Mouse (Mus musculus): ENCODE data around the gene Faap20. TPM values are rescaled to one million over a fixed set of nuclear protein-coding genes. Genes with fewer than 3 reads are reported as not detected.

The Faap20 gene
- polyA plus RNA-seq, 1 experiment from 2014 or later: 65.8 TPM

DNA sequence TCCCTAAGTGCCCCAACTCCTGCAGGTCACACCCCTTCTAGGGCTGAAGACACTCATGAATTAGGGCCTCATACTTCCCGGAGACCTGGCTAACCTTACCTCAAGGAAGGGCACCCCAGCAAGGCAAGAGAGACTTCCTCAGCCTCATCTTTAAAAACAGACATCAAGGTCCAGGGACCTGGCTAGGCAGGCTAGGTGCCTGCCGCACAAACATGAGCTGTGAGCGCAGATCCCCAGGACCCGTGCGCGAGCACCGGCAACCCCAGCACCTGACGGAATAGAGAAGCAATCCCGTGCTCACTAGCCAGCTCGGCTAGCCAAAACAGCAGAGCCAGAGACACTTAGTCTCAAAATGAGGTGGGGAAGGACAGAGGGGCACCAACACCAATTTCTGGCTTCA lies 34.8 kb upstream of the Faap20 start:
- peak overlapping the region; percentile 11; the same call in 1 of the 2 replicates for H3K4me2 ChIP-seq
- WGBS: 65% methylated on average over 10 of the region's 10 CpGs
- H3K27me3 ChIP-seq (replicated peaks): no peaks in the 10 kb centered on the region
- no peak for ATAC-seq (ENCODE audit: insufficient read depth, low FRiP score, low read depth)
- peaks cover 6% of the 10 kb centered on the region; the same call in 1 of the 2 replicates for H3K36me3 ChIP-seq
- no peak overlapping the region for H3K4me3 ChIP-seq (replicated peaks)
- H3K4me1 ChIP-seq: peaks cover 71% of the 10 kb centered on the region
- H3K9me3 ChIP-seq: no peaks in the 10 kb centered on the region
- no peak overlapping the region for H3K9ac ChIP-seq
- H3K27ac ChIP-seq: no peak overlapping the region

DNA sequence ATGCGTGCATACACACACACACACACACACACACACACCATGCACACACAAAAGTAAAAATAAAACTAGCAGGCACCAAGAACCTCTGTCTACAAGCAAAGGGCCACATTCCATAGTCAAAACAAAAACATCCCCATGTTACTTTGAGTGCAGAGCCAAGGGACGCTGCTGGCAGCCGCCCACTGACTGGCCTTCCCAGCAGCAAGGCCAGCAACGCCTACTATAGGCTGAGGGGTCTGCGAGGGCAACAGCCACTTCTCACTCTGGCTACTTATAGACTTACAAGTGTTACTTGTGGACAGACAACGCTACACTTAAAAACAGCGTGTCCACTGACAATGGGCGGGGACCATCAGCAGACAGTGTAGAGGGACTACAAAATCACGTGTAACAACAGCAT lies 34.4 kb upstream of the Faap20 start:
- Histone ChIP-seq H3K9me3 (no peaks in the 10 kb centered on the region), H3K4me3 (replicated peaks) (no peak overlapping the region), H3K4me1 (peaks cover 70% of the 10 kb centered on the region), H3K27me3 (replicated peaks) (no peaks in the 10 kb centered on the region), H3K4me2 (no peak overlapping the region), H3K9ac (no peak overlapping the region), H3K27ac (no peak overlapping the region), H3K36me3 (peaks cover 6% of the 10 kb centered on the region; the same call in 1 of the 2 replicates)
- no peak for ATAC-seq (ENCODE audit: insufficient read depth, low FRiP score, low read depth)
- WGBS: 51% methylated on average over 9 of the region's 9 CpGs

DNA sequence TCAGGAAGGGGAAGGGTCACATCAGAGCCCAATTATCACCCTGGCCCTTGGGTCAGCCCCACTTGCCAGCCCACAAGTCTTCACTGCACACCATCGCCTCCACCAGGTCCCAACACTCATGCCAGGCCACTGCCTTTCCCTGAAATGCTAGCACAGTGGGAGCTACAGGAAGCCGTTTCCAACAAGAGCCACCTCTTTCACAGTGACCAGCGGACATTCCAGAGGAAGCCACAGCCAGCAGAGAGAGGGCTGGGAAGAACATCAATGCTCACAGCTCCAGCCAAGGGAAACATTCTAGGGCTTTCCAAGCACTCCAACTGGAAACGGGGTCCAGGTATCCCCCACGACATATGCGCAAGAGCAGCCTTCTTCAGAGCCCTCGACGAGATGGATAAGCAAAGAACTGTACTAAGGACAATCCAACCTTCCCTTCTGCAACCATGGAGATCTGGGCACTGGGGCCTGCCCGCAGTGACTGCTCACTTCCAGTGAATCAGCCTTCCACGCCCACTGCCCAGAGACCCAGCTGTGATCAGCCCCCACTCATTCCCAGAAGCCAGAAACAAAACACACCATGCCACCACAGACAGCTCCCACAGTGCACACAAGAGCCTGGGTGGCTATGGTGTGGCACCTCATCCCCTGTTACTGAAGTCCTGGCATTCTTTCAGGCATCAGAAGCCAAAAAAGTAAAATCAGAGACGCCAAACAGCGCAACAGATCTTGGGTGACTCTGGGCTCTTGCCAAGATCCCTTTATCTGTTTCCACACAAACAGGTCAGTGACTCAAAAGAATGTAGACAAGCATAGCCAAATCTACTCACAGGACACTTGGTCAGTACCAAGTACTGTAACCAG lies 33.6 kb upstream of the Faap20 start:
- ATAC-seq (ENCODE audit: insufficient read depth, low FRiP score, low read depth): no peak
- Histone ChIP-seq H3K4me2 (0 out of 2 replicates have a peak overlapping the region, but pooled peaks have one; percentile 0), H3K9ac (no peak overlapping the region), H3K36me3 (peaks cover under 1% of the 10 kb centered on the region; the same call in 1 of the 2 replicates), H3K4me3 (replicated peaks) (no peak overlapping the region), H3K27ac (peak overlapping the region; percentile 1; the same call in 1 of the 2 replicates), H3K27me3 (replicated peaks) (no peaks in the 10 kb centered on the region), H3K9me3 (no peaks in the 10 kb centered on the region), H3K4me1 (peaks cover 68% of the 10 kb centered on the region)
- 59% methylated on average over 12 of the region's 12 CpGs for whole genome bisulfite sequencing

DNA sequence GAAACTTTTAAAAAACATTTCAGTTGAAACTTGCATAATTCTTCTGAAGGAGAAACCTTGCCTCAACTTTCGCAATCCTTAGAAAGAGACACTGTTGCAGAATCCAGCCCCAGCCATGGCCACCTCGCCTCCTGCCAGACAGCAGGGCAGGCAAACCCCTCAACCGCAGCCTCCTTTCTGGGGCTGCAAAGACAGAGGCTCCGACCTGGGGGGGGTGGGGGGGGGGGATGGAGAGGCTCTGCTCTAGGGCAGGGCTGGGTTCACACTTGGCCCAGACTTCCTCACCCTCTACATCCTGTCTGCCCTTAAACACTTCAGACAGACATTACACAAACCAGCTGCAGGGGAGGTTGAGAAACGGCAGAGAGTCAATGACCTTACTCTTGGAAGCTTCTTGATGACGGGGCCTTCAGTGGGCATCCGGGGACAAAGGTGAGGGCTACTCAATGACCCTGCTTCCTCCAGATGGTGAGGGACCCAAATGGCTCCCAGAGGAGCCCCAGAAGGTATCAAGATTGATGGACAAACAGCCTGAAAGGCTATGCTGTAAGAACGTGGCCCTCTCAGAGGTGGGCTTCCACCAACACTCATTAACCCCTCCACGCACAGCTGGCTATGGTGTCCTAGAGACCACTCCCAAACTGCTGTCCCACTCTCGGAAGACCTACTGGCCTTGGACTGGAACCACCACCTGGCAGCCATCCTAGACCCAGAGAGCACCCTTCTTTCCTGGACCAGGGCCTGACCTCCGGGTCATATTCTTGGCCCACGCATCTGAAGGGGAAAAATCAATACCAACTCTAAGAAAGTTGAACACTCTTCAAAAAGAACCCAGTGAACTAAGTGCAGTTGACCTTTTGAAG lies 32.1 kb upstream of the Faap20 start:
- 37% methylated on average over 12 of the region's 12 CpGs for WGBS
- H3K27ac ChIP-seq: no peak overlapping the region
- H3K27me3 ChIP-seq (replicated peaks): no peaks in the 10 kb centered on the region
- ATAC-seq (ENCODE audit: insufficient read depth, low FRiP score, low read depth): no peak
- no peaks in the 10 kb centered on the region for H3K9me3 ChIP-seq
- no peaks in the 10 kb centered on the region for H3K36me3 ChIP-seq
- peaks cover 68% of the 10 kb centered on the region for H3K4me1 ChIP-seq
- H3K9ac ChIP-seq: no peak overlapping the region
- H3K4me2 ChIP-seq: peak overlapping the region; percentile 88
- H3K4me3 ChIP-seq (replicated peaks): peak overlapping the region; percentile 8; the same call in 1 of the 2 replicates

DNA sequence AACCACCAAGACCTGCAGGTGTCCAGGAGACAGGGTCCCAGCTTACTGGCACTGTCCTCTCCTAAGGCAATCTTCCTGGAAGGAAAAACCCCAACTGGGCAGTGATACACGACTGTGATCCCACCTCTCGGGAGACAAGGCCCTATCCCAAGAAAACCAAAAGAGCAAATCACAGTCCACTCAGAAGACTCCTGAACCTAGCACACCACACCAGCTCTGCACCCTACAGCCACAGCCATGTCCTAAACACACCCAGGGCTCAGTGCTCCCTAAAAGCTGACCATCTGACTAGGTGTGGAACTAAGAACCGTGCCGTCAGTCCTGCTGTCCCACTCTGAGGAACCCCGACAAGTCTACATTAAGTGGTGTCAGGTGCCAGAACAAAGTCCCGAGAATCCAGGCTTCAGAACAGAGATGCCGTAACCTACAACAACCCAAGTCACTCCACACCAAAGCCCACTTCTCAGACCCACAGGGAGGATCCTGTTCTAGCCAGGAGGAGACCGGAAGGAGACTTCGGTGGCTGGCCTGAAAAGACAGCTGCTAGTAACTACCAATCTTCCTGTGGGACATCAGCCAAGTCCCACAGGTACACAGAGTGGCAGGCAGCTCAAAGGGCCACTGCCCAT lies 31.4 kb upstream of the Faap20 start:
- Histone ChIP-seq H3K27ac (no peak overlapping the region), H3K9me3 (no peaks in the 10 kb centered on the region), H3K4me2 (peak overlapping the region; percentile 88), H3K27me3 (replicated peaks) (no peaks in the 10 kb centered on the region), H3K4me1 (peaks cover 65% of the 10 kb centered on the region), H3K36me3 (no peaks in the 10 kb centered on the region), H3K9ac (no peak overlapping the region), H3K4me3 (replicated peaks) (peak overlapping the region; percentile 79; the same call in 1 of the 2 replicates)
- 81% methylated on average over 9 of the region's 9 CpGs for WGBS
- no peak for ATAC-seq (ENCODE audit: insufficient read depth, low FRiP score, low read depth)

DNA sequence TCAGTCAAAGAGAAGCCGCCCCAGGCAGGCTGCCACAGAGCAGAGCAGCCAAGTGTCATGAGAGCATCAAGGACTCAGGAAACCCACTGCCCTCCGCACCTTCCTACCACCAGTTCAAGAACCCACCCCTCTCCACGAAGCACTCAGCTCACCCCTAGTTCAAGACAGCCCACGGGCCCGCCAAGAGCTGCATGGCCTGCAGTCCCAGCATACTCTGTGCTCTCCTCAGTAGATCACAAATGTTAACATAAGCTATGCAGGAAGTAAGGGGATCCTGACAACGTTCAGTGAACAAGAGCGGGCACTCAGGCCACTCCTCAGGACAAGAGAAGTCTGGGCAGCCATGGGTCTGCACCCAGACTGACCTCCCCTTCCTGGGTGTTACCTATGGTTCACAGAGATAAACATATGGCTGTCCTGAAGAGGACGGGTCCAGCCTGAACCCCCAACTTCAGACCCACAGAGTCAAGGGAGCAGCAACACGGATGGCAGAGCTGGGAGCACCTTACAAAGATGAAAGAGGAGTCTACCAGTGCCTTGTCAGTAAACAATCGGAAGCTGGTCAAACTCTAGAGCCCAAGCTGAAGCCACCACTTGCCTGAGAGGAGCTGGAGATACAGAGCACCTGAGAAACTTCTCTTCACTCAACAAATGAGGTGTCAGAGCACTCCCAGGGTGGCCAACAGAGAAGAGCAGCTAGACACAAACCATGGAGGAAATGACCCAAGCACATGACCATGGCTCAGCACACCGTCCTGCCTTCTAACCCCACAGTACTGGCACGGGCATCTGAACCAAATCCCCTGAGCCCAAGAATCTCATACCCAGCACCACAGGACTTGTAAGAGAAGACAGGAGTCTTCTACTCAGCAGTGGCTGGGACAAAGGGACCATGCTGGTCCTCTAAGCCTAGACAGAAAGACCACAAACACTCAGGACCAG lies 30.1 kb upstream of the Faap20 start:
- H3K36me3 ChIP-seq: no peaks in the 10 kb centered on the region
- H3K4me1 ChIP-seq: peaks cover 58% of the 10 kb centered on the region
- 34% methylated on average over 12 of the region's 12 CpGs for WGBS
- H3K4me3 ChIP-seq (replicated peaks): peak overlapping the region; percentile 79
- H3K27me3 ChIP-seq (replicated peaks): no peaks in the 10 kb centered on the region
- no peak for ATAC-seq (ENCODE audit: insufficient read depth, low FRiP score, low read depth)
- no peaks in the 10 kb centered on the region for H3K9me3 ChIP-seq
- H3K4me2 ChIP-seq: peak overlapping the region; percentile 88
- H3K9ac ChIP-seq: peak overlapping the region; percentile 29; the same call in 1 of the 2 replicates
- no peak overlapping the region for H3K27ac ChIP-seq

DNA sequence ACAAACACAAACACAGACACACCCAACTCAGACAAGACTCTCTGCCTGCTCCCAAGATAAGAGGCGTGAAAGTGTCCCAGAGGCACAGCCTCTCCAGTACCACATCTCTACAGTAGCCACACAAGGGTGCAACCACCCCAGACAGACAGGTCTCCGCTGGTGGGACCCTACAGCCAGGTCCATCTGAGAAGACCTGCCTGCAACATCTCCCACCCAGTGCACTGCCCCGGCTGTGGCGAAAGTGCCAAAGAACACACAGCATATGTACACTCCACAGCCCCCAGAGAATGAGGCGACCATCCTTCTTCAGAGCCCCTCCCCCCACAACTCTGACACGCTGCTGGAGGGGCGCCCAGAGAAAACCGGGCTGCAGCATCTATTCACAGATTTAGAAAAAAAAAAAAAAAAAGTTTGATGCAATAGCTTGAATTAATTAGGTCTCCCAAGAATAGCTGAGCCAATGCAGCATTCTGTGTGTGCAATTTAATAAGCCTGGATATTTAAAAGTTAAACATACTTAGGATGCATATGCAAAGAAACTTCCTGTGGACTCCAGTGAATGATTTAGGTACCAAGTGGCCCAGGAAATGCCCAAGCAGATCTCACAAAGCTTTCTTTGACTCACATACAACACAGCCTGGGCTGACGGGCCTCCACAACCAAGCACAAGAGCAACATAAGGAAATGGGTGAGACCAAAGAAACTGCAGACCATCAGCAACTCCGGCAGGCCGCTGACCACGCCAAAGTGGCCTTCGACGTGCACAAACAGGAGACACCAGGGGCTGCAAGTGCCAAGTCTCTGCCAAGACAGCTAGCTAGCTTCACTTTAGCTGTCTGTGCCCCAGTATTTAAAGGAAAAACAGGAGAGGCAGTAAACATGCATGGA lies 29.1 kb upstream of the Faap20 start:
- no peak for ATAC-seq (ENCODE audit: insufficient read depth, low FRiP score, low read depth)
- whole genome bisulfite sequencing: 6% methylated on average over 14 of the region's 14 CpGs
- peak overlapping the region; percentile 88 for H3K4me2 ChIP-seq
- H3K27ac ChIP-seq: peak overlapping the region; percentile 71; the same call in 1 of the 2 replicates
- peak overlapping the region; percentile 79 for H3K4me3 ChIP-seq (replicated peaks)
- H3K27me3 ChIP-seq (replicated peaks): no peaks in the 10 kb centered on the region
- peak overlapping the region; percentile 90; the same call in 1 of the 2 replicates for H3K9ac ChIP-seq
- no peaks in the 10 kb centered on the region for H3K9me3 ChIP-seq
- peaks cover 49% of the 10 kb centered on the region for H3K4me1 ChIP-seq
- no peaks in the 10 kb centered on the region for H3K36me3 ChIP-seq

DNA sequence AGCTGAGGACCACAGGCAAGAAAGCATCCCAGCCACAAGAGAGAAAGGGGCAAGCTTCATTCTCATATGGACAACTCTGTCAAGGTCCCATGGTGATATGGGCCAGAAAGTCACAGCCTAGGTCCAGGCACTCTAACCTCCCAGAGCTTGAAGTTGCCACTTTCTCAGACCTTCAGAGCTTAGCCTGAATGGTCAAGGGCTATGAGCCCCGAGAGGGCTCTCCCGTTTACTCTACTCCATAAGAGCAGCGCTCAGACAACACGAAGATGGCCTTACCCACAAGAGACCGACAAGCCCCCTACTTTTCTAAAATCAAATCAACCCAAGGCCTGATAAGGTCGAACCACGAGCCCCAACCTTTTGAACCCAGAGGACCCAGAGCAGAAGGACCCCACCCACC lies 28.5 kb upstream of the Faap20 start:
- Histone ChIP-seq H3K4me2 (peak overlapping the region; percentile 88), H3K27ac (peak overlapping the region; percentile 71), H3K36me3 (no peaks in the 10 kb centered on the region), H3K4me3 (replicated peaks) (peak overlapping the region; percentile 79), H3K27me3 (replicated peaks) (no peaks in the 10 kb centered on the region), H3K4me1 (peaks cover 42% of the 10 kb centered on the region), H3K9ac (peak overlapping the region; percentile 90), H3K9me3 (no peaks in the 10 kb centered on the region)
- no peak for ATAC-seq (ENCODE audit: insufficient read depth, low FRiP score, low read depth)
- WGBS: 2% methylated on average over 7 of the region's 7 CpGs

DNA sequence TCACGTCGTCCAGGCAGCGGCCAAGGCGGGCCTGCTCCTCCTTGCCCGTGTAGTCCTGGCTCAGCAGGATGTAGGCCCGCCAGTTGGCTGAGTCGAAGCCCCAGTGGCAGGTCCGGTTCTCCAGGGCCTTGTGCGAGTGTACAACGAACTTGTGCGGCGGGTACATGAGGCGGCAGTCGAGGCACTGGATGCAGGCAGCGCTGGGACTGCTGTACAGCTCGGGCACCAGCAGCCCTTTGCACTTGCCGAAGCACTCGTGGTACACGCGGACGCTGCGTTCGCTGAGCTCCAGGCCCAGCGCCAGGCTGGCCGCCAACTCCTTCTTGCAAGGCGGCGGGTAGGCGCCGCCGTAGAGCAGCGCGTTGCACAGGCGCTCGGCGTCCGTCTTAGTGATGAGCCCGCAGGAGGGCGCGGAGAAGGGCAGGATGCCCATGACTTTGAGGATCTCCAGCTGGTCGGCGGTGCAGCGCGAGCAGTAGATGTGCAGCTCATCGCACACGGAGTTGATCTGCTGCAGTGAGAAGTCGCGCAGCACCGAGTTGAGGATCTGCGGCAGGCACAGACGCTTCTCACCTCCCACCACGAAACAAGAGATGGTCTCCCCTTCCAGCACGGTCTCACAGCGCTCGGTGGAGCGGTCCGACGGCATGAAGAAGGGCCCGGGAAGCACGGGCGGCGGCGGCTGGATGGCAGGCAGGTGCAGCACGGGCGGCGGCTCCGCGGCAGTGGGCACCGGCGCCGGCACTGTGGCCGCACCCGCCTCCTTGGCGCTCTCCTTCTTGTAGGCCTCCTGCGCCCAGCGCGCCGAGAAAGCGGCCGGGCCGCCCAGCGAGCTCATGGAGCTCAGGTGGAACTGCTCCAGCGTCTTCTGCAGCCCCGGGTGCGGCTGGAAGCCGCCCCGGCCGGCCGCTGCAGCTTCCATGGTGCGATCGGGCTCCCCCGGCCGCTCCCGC lies 27.7 kb upstream of the Faap20 start:
- peaks cover 36% of the 10 kb centered on the region for H3K4me1 ChIP-seq
- WGBS: under 1% methylated on average over 93 of the region's 93 CpGs

More for the DNA sequence above, 27.7 kb upstream of the Faap20 start:
- H3K36me3 ChIP-seq: no peaks in the 10 kb centered on the region
- H3K27ac ChIP-seq: peak overlapping the region; percentile 71
- no peaks in the 10 kb centered on the region for H3K9me3 ChIP-seq
- H3K4me2 ChIP-seq: peak overlapping the region; percentile 88
- peak overlapping the region; percentile 90 for H3K9ac ChIP-seq
- H3K27me3 ChIP-seq (replicated peaks): no peaks in the 10 kb centered on the region
- H3K4me3 ChIP-seq (replicated peaks): peak overlapping the region; percentile 79
- no peak for ATAC-seq (ENCODE audit: insufficient read depth, low FRiP score, low read depth)

Measured in stomach, embryonic 15.5 days (tissue).